Mouse (Mus musculus): ENCODE data around the gene Pias4. TPM values are rescaled to one million over a fixed set of nuclear protein-coding genes. Genes with fewer than 3 reads are reported as not detected.

Gene Pias4
- total RNA-seq, 2 experiments from 2014 or later: 26.7 to 32.0 TPM

DNA sequence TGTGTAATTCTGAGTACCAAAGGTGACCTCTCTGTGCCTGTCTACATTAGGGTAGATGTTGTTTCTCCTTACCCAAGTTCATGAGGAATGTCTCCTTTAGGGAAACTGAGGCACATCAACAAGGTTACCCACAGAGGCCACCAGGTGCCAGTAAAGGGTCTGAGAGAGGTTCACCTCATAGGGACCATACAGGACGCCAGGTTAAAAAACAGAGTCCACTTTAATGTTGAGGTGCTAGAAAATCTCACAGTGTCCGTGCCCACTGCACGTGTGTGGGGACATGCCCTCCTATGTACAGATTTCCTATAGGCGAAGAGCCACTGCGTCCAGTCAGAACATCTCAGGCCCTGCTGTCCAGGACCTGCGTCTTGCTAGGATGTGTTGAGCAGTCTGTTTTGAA, 31.3 kb upstream of the Pias4 start:
- TF ChIP-seq CTCF (IDR thresholded peaks at IDR 0.05): no peak
- no peak for DNase-seq (ENCODE audit: extremely low spot score in 1 of 2, low spot score in 2 of 2)
- no peak overlapping the region for H3K27ac ChIP-seq
- intact Hi-C loops (cut with DNase I): loop anchor here (2.0 to 5.0 kb wide), 4 partner anchors 18 to 253 kb away; partner anchors contain the start of gene Hmg20b
- no peak overlapping the region for H3K4me3 ChIP-seq

DNA sequence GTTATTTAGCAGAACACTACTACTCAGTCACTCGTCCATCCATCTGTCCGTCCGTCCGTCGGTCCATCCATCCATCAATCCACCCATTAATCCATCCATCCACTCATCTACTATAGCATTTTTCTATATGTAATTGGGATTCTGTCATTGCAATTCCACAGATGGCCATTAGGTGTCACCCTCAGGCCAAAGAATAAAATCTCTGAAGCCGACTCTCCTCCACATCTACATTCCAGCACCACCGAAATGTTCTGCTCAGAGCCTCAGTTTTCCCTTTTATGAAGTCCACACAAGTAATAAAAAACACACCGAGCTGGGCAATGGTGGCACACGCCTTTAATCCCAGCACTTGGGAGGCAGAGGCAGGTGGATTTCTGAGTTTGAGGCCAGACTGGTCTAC, 30.5 kb upstream of the Pias4 start:
- TF ChIP-seq CTCF (IDR thresholded peaks at IDR 0.05): peak; percentile 85
- peak; percentile 63 to 70 for DNase-seq (ENCODE audit: extremely low spot score in 1 of 2, low spot score in 2 of 2)
- intact Hi-C loops (cut with DNase I): loop anchor here (2.0 to 5.0 kb wide), 4 partner anchors 19 to 254 kb away; partner anchors contain the start of gene Hmg20b
- Histone ChIP-seq H3K4me3 (no peak overlapping the region), H3K27ac (no peak overlapping the region)

DNA sequence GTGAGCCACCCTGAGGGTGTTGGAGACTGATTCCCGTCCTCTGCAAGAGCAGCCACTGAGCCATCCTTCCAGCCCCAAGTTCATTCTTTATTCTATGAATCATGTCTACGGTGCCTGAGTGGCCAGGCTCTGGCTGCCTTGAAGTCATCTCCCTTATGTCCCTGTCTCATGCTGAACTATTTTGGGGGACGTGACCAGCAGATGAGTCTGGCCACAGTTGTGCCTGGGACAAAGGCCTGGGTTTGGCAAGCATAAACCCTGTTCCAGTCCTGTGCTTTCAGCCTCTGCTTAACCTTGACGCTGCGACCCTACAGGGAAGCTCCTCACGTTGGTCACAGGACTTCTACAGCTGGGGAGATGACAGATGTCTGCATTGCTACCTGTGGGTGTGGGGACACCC, 29.6 kb upstream of the Pias4 start:
- intact Hi-C loops (cut with DNase I): loop anchor here (5.0 kb wide), 3 partner anchors 90 to 255 kb away; partner anchors contain the start of gene Hmg20b
- TF ChIP-seq CTCF (IDR thresholded peaks at IDR 0.05): no peak
- DNase-seq (ENCODE audit: extremely low spot score in 1 of 2, low spot score in 2 of 2): no peak
- Histone ChIP-seq H3K4me3 (no peak overlapping the region), H3K27ac (no peak overlapping the region)

DNA sequence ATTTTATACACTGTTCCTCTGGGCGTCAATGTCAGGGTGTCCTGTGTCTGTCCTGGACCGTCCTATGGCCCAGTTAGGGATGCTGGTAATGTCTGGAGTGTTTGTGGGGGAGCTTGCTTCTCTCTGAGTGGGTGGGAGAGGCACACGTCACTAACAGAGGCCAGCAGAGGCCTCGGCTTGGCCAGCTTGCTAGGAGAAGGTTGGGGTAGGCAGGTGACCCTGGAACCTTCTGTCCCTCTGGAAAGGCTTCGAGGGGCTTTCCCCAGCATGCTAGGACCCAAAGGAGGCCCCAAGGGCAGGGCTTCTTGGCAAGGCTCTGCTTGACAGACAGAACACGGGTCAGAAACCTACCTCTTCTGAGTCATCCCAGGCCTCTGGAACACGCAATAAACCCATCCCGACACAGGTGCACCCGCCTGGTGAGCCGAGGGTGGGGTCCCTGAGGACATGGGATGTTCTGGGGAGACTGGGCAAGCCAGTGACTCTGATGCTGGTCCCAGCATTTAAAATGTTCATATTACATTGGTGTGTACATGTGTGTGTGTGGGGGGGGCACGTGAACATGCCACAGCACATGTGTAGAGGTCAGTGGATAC, 28.8 kb upstream of the Pias4 start:
- intact Hi-C loops (cut with DNase I): loop anchor here (5.0 kb wide), 3 partner anchors 91 to 256 kb away; partner anchors contain the start of gene Hmg20b
- DNase-seq (ENCODE audit: extremely low spot score in 1 of 2, low spot score in 2 of 2): no peak
- TF ChIP-seq CTCF (IDR thresholded peaks at IDR 0.05): no peak
- Histone ChIP-seq H3K27ac (no peak overlapping the region), H3K4me3 (no peak overlapping the region)

DNA sequence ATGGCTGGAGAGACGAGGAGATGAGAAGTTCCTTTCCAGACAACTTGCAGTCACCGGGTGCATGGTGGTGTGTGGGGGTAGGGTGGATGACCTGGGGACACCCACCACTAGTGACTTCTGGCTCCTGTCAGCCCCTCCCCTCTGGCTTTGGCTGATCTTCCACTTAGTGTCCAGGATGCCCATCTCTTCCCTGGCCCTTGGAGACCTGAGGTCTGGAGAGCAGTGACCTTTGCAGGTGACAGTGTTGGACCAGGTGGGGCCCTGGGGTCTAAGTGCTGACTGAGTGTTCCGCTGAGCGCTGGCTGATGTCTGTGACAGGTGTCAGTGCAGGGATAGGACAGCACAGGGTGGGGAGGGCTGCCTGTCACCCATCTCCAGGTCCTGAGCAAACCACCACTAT, 27.6 kb upstream of the Pias4 start:
- no peak overlapping the region for H3K27ac ChIP-seq
- DNase-seq (ENCODE audit: extremely low spot score in 1 of 2, low spot score in 2 of 2): no peak
- no peak for TF ChIP-seq CTCF (IDR thresholded peaks at IDR 0.05)
- H3K4me3 ChIP-seq: no peak overlapping the region
- intact Hi-C loops (cut with DNase I): loop anchor here (5.0 kb wide), 3 partner anchors 92 to 257 kb away; partner anchors contain the start of gene Hmg20b

DNA sequence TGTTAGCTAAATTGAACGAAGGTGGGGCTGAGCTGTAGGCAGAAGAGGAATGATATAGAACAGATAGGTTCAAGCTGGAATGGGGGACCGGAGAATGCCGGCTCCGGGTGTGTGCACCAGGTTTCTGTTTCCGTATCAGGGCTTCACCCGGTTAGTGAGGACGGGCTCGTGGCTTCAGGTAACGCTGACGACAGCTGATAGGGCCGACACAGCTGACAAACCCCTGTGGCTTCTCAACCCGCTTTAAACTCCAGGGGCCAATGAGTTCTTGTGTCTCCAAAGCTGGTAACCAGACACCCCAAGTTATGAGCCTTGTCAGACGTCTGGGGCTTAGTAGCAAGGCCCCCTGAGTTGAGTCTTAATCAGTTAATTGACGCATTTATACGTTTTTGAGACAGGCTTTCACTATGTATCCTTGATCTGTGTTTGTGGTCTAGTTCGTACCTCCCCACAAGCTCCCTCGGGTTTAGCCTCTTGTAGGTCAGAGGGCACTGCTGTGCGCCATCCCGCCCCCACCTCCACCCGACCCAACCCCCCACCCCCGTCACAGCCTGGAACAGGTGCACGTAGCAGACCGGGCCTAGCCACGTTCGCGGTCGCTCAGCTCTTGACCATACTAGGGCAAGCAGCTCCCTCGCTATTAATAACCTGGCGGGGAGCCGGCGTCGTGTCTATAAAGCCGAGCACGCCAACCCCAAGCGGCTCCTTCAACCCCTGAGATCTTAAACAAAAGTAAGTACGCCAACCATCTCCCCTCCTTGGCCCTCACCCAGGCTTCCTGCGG, 26.5 kb upstream of the Pias4 start:
- Histone ChIP-seq H3K4me3 (no peak overlapping the region), H3K27ac (peak overlapping the region; percentile 53; the same call in 1 of the 2 replicates)
- DNase-seq (ENCODE audit: extremely low spot score in 1 of 2, low spot score in 2 of 2): no peak
- intact Hi-C loops (cut with DNase I): loop anchor here (5.0 kb wide), 1 partner anchor 73 kb away; the partner anchor contains the start of genes Apba3 and Mrpl54
- no peak for TF ChIP-seq CTCF (IDR thresholded peaks at IDR 0.05)

DNA sequence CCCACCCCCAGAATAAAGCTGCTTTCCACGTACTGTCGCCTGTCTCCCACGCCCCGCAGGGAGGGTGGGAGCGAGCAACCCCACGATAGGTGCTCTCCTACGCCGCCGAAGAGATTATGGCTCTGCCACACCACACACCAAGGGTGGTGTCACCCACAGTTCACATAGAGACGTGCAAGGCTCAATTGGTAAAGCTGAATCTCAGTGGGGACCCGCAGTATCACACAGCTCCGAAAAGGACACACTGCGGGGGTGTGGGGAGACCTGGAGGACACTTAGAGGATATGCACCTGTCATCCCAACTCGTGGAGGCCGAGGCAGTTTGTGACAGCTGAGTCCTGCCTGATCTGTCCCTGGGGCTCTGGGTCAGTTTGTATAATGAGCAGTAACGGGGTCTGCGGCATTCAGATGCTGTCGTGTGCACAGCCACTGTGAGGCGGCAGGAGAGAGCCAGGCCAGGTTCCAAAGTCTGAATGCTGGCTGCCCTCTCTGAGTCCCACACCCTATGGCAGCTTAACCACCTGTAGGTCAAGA, 25.3 kb upstream of the Pias4 start:
- Histone ChIP-seq H3K27ac (peak overlapping the region; percentile 94), H3K4me3 (peak overlapping the region; percentile 47)
- intact Hi-C loops (cut with DNase I): loop anchor here (1.0 to 5.0 kb wide), 2 partner anchors 10 to 74 kb away; partner anchors contain the start of genes 4930442H23Rik, Apba3, Dapk3 and Mrpl54
- no peak for TF ChIP-seq CTCF (IDR thresholded peaks at IDR 0.05)
- no peak for DNase-seq (ENCODE audit: extremely low spot score in 1 of 2, low spot score in 2 of 2)

DNA sequence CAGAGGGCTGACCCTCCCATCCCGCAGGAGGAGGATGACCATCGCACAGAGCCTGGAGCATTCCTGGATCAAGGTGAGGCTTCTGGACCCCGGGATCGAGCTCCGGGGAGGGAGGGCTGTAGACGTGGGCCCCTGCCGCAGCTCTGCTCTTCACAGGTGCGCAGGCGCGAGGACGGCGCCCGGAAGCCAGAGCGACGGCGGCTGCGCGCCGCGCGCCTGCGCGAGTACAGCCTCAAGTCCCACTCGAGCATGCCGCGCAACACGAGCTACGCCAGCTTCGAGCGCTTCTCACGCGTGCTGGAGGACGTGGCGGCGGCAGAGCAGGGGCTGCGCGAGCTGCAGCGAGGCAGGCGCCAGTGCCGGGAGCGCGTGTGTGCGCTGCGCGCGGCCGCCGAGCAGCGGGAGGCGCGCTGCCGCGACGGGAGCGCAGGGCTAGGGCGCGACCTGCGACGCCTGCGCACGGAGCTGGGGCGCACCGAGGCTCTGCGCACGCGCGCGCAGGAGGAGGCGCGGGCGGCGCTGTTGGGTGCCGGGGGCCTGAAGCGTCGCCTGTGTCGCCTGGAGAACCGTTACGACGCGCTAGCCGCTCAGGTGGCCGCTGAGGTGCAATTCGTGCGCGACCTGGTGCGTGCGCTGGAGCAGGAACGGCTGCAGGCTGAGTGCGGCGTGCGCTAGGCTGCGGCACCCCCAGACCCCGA, 24.7 kb upstream of the Pias4 start:
- peak overlapping the region; percentile 94 for H3K27ac ChIP-seq
- H3K4me3 ChIP-seq: peak overlapping the region; percentile 47
- no peak for TF ChIP-seq CTCF (IDR thresholded peaks at IDR 0.05)
- DNase-seq (ENCODE audit: extremely low spot score in 1 of 2, low spot score in 2 of 2): peak; percentile 87 to 91
- intact Hi-C loops (cut with DNase I): loop anchor here (1.0 to 5.0 kb wide), 2 partner anchors 9 to 75 kb away; partner anchors contain the start of genes 4930442H23Rik, Apba3, Dapk3 and Mrpl54

DNA sequence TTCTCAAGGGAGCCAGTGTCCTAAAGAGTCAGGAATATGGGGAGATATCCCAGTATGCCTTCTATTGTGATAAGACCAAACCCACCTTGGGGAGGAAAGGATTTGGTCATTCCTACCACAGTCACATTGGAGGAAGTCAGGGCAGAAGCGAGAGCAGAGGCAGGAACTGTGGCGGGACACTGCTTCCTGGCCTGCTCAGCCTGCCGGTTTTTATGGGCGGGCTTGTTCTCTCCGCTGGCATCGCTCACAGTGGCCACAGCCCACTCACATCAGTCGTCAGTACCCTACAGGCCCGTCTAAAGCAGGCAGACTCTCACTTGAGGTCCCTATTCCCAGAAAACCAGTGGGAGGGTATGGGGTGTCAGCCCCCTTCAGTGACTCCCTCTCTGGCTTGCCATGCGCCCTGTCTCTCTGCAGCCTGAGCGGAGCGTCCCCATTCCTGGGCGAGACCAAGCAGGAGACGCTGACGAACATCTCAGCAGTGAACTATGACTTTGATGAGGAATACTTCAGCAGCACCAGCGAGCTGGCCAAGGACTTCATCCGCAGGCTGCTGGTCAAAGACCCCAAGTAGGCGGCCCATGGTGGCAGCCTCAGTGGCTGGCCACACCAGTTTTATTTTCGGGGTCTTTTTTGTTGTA, 23.7 kb upstream of the Pias4 start:
- H3K4me3 ChIP-seq: no peak overlapping the region
- no peak for DNase-seq (ENCODE audit: extremely low spot score in 1 of 2, low spot score in 2 of 2)
- intact Hi-C loops (cut with DNase I): loop anchor here (5.0 kb wide), 1 partner anchor 76 kb away; the partner anchor contains the start of genes Apba3 and Mrpl54
- TF ChIP-seq CTCF (IDR thresholded peaks at IDR 0.05): no peak
- H3K27ac ChIP-seq: peak overlapping the region; percentile 94

DNA sequence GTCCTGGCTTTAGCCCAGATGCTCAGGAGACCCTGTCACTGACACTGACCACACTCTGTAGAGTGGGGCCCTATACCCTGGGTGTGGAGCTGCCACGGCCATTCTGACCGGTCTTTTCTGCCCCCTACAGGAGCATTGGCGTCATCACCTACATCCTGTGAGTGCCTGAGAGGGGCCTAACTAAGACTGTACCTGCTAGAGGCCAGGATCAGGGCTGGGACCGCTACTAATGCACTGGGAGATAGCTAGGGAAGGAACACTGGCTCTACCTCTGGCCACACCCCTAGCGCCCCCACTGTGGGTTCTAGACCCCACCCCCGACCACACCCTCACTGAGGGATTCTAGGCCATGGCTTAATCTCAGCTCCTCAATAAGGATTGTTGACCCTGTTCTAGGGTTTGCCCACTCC, 23.2 kb upstream of the Pias4 start:
- intact Hi-C loops (cut with DNase I): loop anchor here (5.0 kb wide), 1 partner anchor 76 kb away; the partner anchor contains the start of genes Apba3 and Mrpl54
- H3K4me3 ChIP-seq: no peak overlapping the region
- 0 out of 2 replicates have a peak overlapping the region, but pooled peaks have one; percentile 8 for H3K27ac ChIP-seq
- peak; percentile 10 for TF ChIP-seq CTCF (IDR thresholded peaks at IDR 0.05)
- no peak for DNase-seq (ENCODE audit: extremely low spot score in 1 of 2, low spot score in 2 of 2)

All from left cerebral cortex, adult 2 months (tissue).